Mouse (Mus musculus): Measurements from ENCODE around the gene L3mbtl1. TPM values are rescaled to one million over a fixed set of nuclear protein-coding genes. Genes with fewer than 3 reads are reported as not detected.
"Not testable (repeated sequence)": the region's sequence is repeated elsewhere in the genome, so short reads cannot be mapped to it uniquely, and the experiment has no call there.

Gene L3mbtl1
- polyA plus RNA-seq (2016; fragmentation: Nextera tagmentation; extraction: Ambion mirVana): 0.20 and 0.41 TPM in 2 replicates

DNA sequence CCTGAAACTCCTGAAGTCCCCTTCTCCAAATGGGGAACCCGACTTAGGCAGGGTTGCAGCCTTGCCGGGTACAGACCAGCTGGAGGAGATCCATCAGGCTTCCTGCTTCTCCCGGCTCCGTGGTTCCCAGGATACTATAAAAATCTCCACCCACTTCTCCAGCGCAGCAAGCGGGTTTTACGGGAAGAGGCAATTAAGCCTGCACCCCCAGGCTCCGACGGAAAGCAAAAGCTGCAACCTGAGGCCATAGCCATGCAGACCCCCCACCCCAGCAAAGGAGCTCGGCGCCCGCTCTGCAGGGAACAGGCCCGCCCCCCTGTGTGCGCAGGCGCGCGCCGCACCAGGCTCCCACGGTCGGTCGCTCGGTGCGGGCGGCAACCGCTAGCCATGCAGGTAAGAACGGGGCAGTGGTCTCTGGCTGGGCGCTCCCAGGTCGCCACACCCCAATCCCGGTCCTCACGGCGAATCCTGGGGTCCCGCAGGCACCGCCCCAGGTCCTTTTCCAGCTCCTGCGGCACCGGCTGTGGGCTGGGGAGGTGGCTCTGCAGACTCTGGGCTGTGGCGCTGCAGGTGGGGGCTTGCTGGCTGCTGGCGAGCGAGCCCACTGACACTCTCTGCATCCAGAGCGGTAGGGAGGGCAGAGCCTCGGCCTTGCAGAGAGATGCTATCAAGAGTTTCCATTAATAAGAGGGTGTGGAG, at the start of gene L3mbtl1:
TSS of gene L3mbtl1 (plus strand) at position 325 of the 699 bp plus-strand sequence.
- Histone ChIP-seq H3K4me2 (replicated peaks) (peak within 1 kb of the TSS; percentile 99), H3K4me1 (peaks cover 15% of the 10 kb centered on the region), H3K27me3 (peaks cover 31% of the 10 kb centered on the region), H3K4me3 (peak within 1 kb of the TSS; percentile 56), H3K27ac (no peak within 1 kb of the TSS), H3K36me3 (peaks cover 27% of the 10 kb centered on the region), H3K9ac (peak within 1 kb of the TSS; percentile 59), H3K9me3 (replicated peaks) (no peaks in the 10 kb centered on the region; the same call in 1 of the 2 replicates)
- ATAC-seq (ENCODE audit: low FRiP score): peak; percentile 73
- WGBS: 1% methylated on average over 38 of the region's 40 CpGs

DNA sequence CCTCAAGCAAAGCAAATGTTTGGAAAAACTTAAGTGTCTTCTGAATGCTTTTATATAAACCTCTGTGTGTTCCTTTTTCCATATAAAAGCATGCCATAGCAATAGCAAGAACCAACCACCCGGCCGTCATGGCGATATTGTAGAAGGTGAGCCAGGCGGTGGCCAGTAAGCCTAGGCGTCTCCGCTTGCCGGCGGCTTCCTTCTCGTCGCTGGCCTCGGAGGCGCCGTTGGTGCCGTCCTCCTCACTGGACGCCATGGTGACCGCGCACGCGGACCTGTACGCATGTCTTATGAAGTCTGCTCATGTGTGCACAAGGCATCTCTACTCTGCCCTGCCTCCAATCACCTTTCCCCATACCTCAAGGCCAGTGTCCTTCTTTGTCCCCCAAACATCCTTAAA, 44.0 kb upstream of the L3mbtl1 start:
- not testable (repeated sequence) for H3K9me3 ChIP-seq (replicated peaks); H3K27ac ChIP-seq; ATAC-seq (ENCODE audit: low FRiP score); H3K36me3 ChIP-seq; H3K27me3 ChIP-seq; H3K4me3 ChIP-seq; H3K9ac ChIP-seq; H3K4me2 ChIP-seq (replicated peaks); H3K4me1 ChIP-seq
- 92% methylated on average over 20 of the region's 20 CpGs for WGBS

DNA sequence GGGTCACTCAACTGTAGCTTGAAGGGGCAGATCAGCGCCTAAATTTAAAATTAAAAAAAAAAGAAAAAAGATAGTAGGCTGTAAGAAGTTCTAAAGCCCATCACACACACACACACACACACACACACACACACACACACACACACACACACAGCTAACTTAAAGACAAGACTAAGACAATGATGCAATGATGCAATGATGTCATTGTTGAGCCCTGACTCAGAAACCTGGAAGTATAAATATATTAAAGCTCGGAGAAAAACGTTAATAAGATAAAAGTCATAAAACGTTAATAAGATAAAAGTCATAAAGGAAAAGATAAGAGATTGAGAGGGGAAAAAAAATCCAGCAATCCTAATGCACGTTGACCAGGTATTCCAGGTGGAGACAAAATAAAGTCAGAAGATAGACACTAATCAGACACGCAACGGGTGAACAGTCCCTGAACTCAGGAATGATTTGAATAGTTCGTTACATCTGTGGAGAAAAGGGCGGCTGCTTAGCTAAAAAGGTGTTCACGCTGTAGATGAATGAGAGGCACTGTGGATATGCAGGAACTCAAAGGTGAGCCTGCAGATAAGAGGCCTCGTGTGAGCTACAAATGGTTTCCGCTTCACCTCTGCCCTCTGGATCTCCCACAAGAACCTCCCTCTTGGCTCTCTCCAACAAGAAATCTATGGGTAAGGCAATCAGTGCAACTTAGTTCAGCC, 43.2 kb upstream of the L3mbtl1 start:
- ATAC-seq (ENCODE audit: low FRiP score): no peak
- Histone ChIP-seq H3K9me3 (replicated peaks) (no peaks in the 10 kb centered on the region), H3K4me1 (peaks cover 5% of the 10 kb centered on the region; the same call in 1 of the 2 replicates), H3K4me3 (no peak overlapping the region), H3K27me3 (no peaks in the 10 kb centered on the region), H3K4me2 (replicated peaks) (no peak overlapping the region), H3K9ac (no peak overlapping the region), H3K27ac (no peak overlapping the region), H3K36me3 (no peaks in the 10 kb centered on the region)
- WGBS: 65% methylated on average over 12 of the region's 12 CpGs

DNA sequence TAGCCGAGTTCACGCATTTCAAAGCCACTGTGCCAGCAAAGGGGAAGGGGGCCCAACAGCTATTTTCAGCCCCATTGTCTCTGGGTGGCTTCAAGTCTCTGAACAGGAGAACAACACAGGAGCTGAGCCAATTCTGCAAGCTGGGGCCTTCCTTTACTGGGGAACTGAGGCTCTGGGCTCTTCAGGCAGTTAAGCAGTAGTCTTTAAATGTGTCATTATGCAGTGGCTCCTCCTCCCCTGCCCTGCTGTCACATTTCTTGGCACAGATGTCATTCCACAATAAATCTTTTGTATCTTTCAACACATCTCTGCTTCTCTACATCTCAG, 42.7 kb upstream of the L3mbtl1 start:
- Histone ChIP-seq H3K27ac (no peak overlapping the region), H3K4me2 (replicated peaks) (no peak overlapping the region), H3K9ac (no peak overlapping the region), H3K9me3 (replicated peaks) (no peaks in the 10 kb centered on the region), H3K4me1 (peaks cover 5% of the 10 kb centered on the region; the same call in 1 of the 2 replicates), H3K27me3 (no peaks in the 10 kb centered on the region), H3K4me3 (no peak overlapping the region), H3K36me3 (no peaks in the 10 kb centered on the region)
- WGBS: 13% methylated on average over 2 of the region's 2 CpGs
- peak; percentile 38; the same call in 1 of the 2 replicates for ATAC-seq (ENCODE audit: low FRiP score)

DNA sequence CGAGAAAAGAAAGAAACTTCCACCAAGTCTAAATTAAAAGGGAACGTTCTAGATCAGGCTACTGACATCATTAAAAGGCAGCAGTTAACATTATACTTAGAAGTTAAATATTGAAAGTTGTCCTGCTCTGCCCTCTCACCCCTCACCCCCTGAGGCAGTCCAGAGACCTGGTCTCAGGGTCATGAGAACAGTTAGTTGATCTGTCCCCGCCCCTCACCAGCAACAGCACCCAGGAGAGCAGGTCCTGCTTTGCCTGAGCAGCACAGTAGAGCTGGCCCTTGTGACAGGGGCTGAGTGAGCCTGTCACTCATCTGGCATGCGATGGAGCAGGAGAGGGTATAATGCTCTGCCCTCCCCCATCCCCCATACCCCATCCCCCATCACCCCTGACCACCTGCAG, 37.4 kb upstream of the L3mbtl1 start:
- Histone ChIP-seq H3K27ac (no peak overlapping the region), H3K4me1 (no peaks in the 10 kb centered on the region), H3K36me3 (no peaks in the 10 kb centered on the region), H3K9ac (no peak overlapping the region), H3K4me3 (no peak overlapping the region), H3K27me3 (no peaks in the 10 kb centered on the region), H3K4me2 (replicated peaks) (no peak overlapping the region), H3K9me3 (replicated peaks) (no peaks in the 10 kb centered on the region)
- 60% methylated on average over 4 of the region's 4 CpGs for WGBS
- ATAC-seq (ENCODE audit: low FRiP score): no peak

DNA sequence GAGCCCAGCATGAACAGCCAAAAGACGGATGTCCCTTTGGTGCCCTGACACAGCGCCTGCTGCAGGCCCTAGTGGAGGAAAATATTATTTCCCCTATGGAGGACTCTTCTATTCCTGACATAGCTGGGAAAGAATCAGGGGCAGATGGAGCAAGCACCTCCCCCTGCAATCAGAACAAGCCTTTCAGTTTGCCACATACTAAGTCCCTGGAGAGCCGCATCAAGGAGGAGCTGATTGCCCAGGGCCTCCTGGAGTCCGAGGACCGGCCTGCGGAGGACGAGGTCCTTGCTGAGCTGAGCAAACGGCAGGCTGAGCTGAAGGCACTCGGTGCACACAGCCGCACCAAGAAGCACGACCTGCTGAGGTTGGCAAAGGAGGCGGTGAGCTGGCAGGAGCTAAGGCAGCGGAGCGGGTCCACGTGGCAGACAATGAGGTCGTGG, 35.2 kb upstream of the L3mbtl1 start:
- ATAC-seq (ENCODE audit: low FRiP score): 0 out of 2 replicates have a peak, but pooled peaks have one; percentile 32
- H3K4me1 ChIP-seq: no peaks in the 10 kb centered on the region
- no peaks in the 10 kb centered on the region for H3K27me3 ChIP-seq
- no peaks in the 10 kb centered on the region for H3K9me3 ChIP-seq (replicated peaks)
- no peak overlapping the region; the same call in 1 of the 2 replicates for H3K4me2 ChIP-seq (replicated peaks)
- no peak overlapping the region for H3K4me3 ChIP-seq
- 36% methylated on average over 16 of the region's 16 CpGs for WGBS
- no peak overlapping the region for H3K27ac ChIP-seq
- no peak overlapping the region; the same call in 1 of the 2 replicates for H3K9ac ChIP-seq
- no peaks in the 10 kb centered on the region for H3K36me3 ChIP-seq

DNA sequence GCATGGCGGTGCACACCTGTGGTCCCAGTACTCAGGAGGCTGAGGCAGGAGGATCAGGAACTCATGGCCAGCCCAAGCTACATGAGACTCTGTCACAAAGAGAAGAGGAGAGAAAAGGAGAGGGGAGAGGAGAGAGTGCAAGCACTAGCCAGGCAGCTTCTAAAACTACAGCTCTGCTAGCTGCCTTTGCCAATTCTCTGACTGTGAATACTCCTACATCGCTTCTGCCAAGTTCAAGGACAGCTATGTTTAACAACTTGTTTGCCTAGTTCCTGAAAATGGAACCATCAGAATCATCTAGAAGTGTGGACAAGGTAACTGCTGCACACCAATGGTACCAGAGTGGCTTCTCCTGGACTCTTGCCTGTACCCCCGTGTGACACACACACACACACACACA, 29.2 kb upstream of the L3mbtl1 start:
- no peak for ATAC-seq (ENCODE audit: low FRiP score)
- Histone ChIP-seq H3K4me3 (no peak overlapping the region), H3K9ac (no peak overlapping the region), H3K4me1 (no peaks in the 10 kb centered on the region), H3K27me3 (no peaks in the 10 kb centered on the region), H3K36me3 (no peaks in the 10 kb centered on the region), H3K27ac (no peak overlapping the region), H3K9me3 (replicated peaks) (no peaks in the 10 kb centered on the region), H3K4me2 (replicated peaks) (no peak overlapping the region)
- WGBS: 78% methylated on average over 3 of the region's 3 CpGs

DNA sequence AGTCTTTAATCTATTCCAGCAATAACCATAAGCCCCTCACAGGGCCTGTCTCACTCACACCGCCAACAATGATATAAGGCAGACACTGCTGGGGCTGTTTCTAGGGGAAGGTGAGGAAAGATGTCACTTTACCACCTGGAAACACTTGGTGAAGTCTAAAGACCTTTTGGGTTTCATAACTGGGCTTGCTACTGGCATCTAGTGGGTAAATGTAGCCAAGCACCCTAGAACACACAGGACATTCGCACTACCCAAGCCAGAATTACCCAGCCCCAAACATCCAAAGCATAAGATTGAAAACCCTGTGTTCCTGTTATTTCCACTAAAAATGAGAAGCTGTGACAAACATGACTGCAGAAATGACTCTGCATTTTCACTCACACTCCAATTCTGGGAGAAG, 28.8 kb upstream of the L3mbtl1 start:
- Histone ChIP-seq H3K4me2 (replicated peaks) (no peak overlapping the region), H3K36me3 (no peaks in the 10 kb centered on the region), H3K27ac (no peak overlapping the region), H3K4me3 (no peak overlapping the region), H3K9ac (no peak overlapping the region), H3K4me1 (no peaks in the 10 kb centered on the region), H3K9me3 (replicated peaks) (no peaks in the 10 kb centered on the region), H3K27me3 (no peaks in the 10 kb centered on the region)
- ATAC-seq (ENCODE audit: low FRiP score): no peak
- 70% methylated on average over 2 of the region's 2 CpGs for WGBS

DNA sequence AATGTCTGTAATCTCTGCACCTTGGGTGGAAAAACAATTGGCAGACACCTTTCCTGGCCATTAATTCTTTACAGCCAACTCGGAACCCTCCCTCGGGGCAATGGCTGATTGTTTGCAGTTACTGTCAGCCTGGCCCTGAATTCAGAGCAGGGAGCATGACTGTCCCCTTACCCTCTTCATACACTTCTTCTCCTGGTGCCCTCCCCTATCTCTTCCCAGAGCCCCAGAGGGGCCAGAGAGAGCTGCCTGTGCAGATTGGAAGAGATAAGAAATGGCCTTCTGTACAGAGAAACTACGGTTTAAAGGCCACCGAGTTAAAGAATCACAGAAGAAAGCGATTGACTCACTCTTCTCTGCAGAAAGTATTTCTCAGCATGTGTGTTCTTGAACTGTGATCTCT, 23.3 kb upstream of the L3mbtl1 start:
- H3K9me3 ChIP-seq (replicated peaks): no peaks in the 10 kb centered on the region
- no peak overlapping the region; the same call in 1 of the 2 replicates for H3K9ac ChIP-seq
- no peak for ATAC-seq (ENCODE audit: low FRiP score)
- no peaks in the 10 kb centered on the region for H3K36me3 ChIP-seq
- H3K4me2 ChIP-seq (replicated peaks): no peak overlapping the region
- H3K4me3 ChIP-seq: no peak overlapping the region
- H3K4me1 ChIP-seq: no peaks in the 10 kb centered on the region
- WGBS: 84% methylated on average over 5 of the region's 5 CpGs
- H3K27ac ChIP-seq: no peak overlapping the region
- H3K27me3 ChIP-seq: 0 out of 2 replicates have a peak, but pooled peaks cover 8% of the 10 kb centered on the region

DNA sequence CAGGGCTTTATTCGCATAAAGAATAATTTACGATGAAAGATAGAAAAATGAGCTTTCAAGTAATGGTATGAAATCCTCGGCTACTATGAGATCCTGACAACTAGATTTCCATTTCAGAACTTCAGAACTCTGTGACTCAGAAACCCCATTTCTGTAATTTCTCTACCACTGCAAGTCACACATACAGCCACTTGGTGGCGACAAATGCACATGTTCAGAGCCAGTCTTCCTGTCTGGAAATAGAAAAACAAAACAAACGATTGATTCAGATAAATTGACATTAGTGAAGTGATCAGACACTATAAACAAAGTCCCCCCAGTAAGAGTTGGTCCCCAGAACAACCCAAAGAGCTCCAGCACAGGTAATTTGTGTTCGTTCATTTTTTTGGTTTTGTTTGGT, 21.1 kb upstream of the L3mbtl1 start:
- Histone ChIP-seq H3K27ac (no peak overlapping the region), H3K4me1 (no peaks in the 10 kb centered on the region), H3K27me3 (0 out of 2 replicates have a peak, but pooled peaks cover 8% of the 10 kb centered on the region), H3K4me3 (no peak overlapping the region), H3K9ac (no peak overlapping the region), H3K4me2 (replicated peaks) (no peak overlapping the region), H3K36me3 (no peaks in the 10 kb centered on the region), H3K9me3 (replicated peaks) (no peaks in the 10 kb centered on the region)
- ATAC-seq (ENCODE audit: low FRiP score): no peak
- WGBS: 18% methylated on average over 6 of the region's 6 CpGs

DNA sequence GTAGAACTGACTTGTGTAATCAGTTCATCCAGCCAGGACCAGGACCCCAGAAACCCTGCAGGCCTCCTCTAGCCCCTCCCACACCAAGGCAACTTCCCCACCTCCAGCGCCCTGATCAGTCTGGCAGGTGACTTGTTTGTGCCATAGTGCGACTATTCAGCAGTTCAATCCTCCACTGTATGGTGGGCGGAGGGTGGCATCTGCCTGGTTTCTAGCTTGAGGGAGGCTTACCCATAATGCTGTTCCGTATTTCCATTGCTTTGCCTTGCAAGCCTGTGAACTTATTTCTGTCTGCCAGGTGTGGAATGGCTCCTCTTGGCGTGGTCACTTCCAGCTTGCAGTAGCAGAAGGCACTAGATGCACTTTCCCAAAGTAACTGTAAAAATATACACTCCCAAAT, 20.4 kb upstream of the L3mbtl1 start:
- H3K9ac ChIP-seq: no peak overlapping the region
- no peaks in the 10 kb centered on the region for H3K9me3 ChIP-seq (replicated peaks)
- no peak overlapping the region for H3K4me2 ChIP-seq (replicated peaks)
- WGBS: 73% methylated on average over 5 of the region's 5 CpGs
- H3K4me3 ChIP-seq: no peak overlapping the region
- H3K27ac ChIP-seq: no peak overlapping the region
- no peaks in the 10 kb centered on the region for H3K4me1 ChIP-seq
- no peaks in the 10 kb centered on the region for H3K36me3 ChIP-seq
- no peak for ATAC-seq (ENCODE audit: low FRiP score)
- 0 out of 2 replicates have a peak, but pooled peaks cover 10% of the 10 kb centered on the region for H3K27me3 ChIP-seq

DNA sequence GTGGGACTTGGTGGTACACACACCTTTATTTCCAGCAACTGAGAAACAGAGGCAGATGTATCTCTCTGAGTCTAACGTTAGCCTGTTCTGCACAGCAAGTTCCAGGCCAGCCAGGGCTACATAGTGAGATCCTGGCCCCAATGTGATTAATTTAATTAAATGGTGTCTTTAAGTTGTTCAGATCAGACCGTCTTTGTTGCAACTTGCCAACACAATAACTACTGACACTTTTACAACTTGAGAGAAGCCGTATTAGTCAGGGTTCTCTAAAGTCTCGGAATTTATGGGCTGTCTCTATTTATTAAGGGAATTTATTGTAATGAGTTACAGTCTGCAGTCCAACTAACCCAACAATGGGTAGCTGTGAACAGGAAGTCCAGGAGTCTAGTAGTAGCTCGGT, 19.1 kb upstream of the L3mbtl1 start:
- no peak overlapping the region for H3K4me2 ChIP-seq (replicated peaks)
- no peaks in the 10 kb centered on the region for H3K4me1 ChIP-seq
- no peak overlapping the region for H3K4me3 ChIP-seq
- no peaks in the 10 kb centered on the region for H3K36me3 ChIP-seq
- H3K27ac ChIP-seq: no peak overlapping the region
- H3K27me3 ChIP-seq: 0 out of 2 replicates have a peak, but pooled peaks cover 12% of the 10 kb centered on the region
- 79% methylated on average over 5 of the region's 5 CpGs for WGBS
- no peak overlapping the region for H3K9ac ChIP-seq
- H3K9me3 ChIP-seq (replicated peaks): no peaks in the 10 kb centered on the region
- ATAC-seq (ENCODE audit: low FRiP score): no peak
